In the genomic region with DNA sequence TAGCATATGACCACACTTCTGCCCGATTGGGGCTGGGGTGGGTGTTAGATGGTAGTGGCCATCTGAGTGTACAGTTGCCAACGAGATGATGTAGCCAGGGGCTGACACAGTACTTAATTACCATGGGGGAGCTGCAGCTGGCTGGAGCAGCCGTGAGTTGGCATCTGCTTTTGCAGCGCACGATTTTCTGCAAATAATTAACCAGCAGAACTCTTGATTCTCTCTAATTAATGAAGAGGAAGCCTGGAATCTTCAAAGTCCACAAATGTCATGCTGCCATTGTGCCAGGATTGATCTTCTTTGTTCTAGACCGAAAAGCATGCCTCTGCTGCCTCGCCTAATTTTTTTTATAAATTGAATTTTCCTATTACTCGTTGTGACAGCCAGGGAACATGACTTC, we compare ENCODE assay signal across 9 mouse cellular contexts. TPM values are rescaled to one million over a fixed set of nuclear protein-coding genes. Genes with fewer than 3 reads are reported as not detected.
DNase-seq lines count a peak whose midpoint lies in the region; ATAC-seq and TF ChIP-seq lines count a peak whose summit lies in the region.
"Had no signal": no experiment of that assay in that cellular context is flagged by ENCODE, and none has a peak within 500 bp of the region (broad histone marks: within the 10 kb centered on the region; RNA-seq: fewer than 3 reads in every experiment).

No protein-coding gene starts in this region.

- no peak for TF ChIP-seq POLR2A in lung, adult 2 months (IDR thresholded peaks at IDR 0.05; ENCODE audit: borderline replicate concordance, extremely low read depth, low read depth, low read length)

- no peak overlapping the region for H3K4me2 ChIP-seq in midbrain, embryonic 11.5 days
- H3K4me2 ChIP-seq in hindbrain, postnatal 0 days (ENCODE audit: low read depth, low read length) = no peak overlapping the region
- no peak overlapping the region for H3K4me2 ChIP-seq in stomach, postnatal 0 days (replicated peaks; ENCODE audit: low read depth)

- no peak overlapping the region for H3K9ac ChIP-seq in midbrain, embryonic 11.5 days (ENCODE audit: low read length)
- H3K9ac ChIP-seq in hindbrain, postnatal 0 days (replicated peaks; ENCODE audit: low read length) = no peak overlapping the region
- H3K9ac ChIP-seq in stomach, postnatal 0 days (ENCODE audit: low read length) = no peak overlapping the region

- TF ChIP-seq EP300 in stomach, postnatal 0 days (optimal IDR thresholded peaks at IDR 0.05) = no peak

- no peak for TF ChIP-seq CTCF in hindbrain, postnatal 0 days (IDR thresholded peaks at IDR 0.05; ENCODE audit: low read depth)
- TF ChIP-seq CTCF in stomach, postnatal 0 days (IDR thresholded peaks at IDR 0.05; ENCODE audit: low read depth) = no peak
- no peak for TF ChIP-seq CTCF in lung, adult 2 months (IDR thresholded peaks at IDR 0.05; ENCODE audit: insufficient read depth, low read length)
- no peak for TF ChIP-seq CTCF in left cerebral cortex, adult 2 months (IDR thresholded peaks at IDR 0.05)

- no peaks in the 10 kb centered on the region for H3K9me3 ChIP-seq in midbrain, embryonic 11.5 days (ENCODE audit: control insufficient read depth, low read length)
- H3K9me3 ChIP-seq in midbrain, embryonic 10.5 days (replicated peaks) = no peaks in the 10 kb centered on the region
- no peaks in the 10 kb centered on the region for H3K9me3 ChIP-seq in hindbrain, postnatal 0 days (ENCODE audit: low read length)
- no peaks in the 10 kb centered on the region for H3K9me3 ChIP-seq in stomach, postnatal 0 days (ENCODE audit: control insufficient read depth, low read length)

- WGBS in midbrain, embryonic 11.5 days = 69% methylated on average over 8 of the region's 8 CpGs
- WGBS in midbrain, embryonic 10.5 days = 62% methylated on average over 8 of the region's 8 CpGs
- 12% methylated on average over 8 of the region's 8 CpGs for WGBS in hindbrain, postnatal 0 days
- WGBS in stomach, postnatal 0 days = 38% methylated on average over 8 of the region's 8 CpGs
- 47% methylated on average over 8 of the region's 8 CpGs for WGBS in lung, adult 2 months

- H3K4me3 ChIP-seq in midbrain, embryonic 11.5 days (ENCODE audit: low read depth, low read length) = no peak overlapping the region
- no peak overlapping the region for H3K4me3 ChIP-seq in midbrain, embryonic 10.5 days
- no peak overlapping the region for H3K4me3 ChIP-seq in hindbrain, postnatal 0 days (ENCODE audit: low read length)
- H3K4me3 ChIP-seq in stomach, postnatal 0 days (ENCODE audit: low read depth, low read length) = no peak overlapping the region
- H3K4me3 ChIP-seq in lung, adult 2 months (replicated peaks; ENCODE audit: extremely low read depth, low read depth, low read length) = no peak overlapping the region
- H3K4me3 ChIP-seq in left cerebral cortex, adult 2 months = no peak overlapping the region

- peaks cover 4% of the 10 kb centered on the region; the same call in 1 of the 2 replicates for H3K4me1 ChIP-seq in midbrain, embryonic 11.5 days (ENCODE audit: control insufficient read depth, insufficient read depth, low read length)
- H3K4me1 ChIP-seq in midbrain, embryonic 10.5 days = peaks cover 25% of the 10 kb centered on the region
- peaks cover 8% of the 10 kb centered on the region for H3K4me1 ChIP-seq in hindbrain, postnatal 0 days (ENCODE audit: insufficient read depth, low read length)
- H3K4me1 ChIP-seq in stomach, postnatal 0 days (replicated peaks; ENCODE audit: control insufficient read depth, insufficient read depth) = peaks cover 5% of the 10 kb centered on the region; the same call in 1 of the 2 replicates
- H3K4me1 ChIP-seq in lung, adult 2 months (ENCODE audit: control insufficient read depth, insufficient read depth, low read length) = peaks cover 13% of the 10 kb centered on the region

- peak; percentile 45; the same call in 1 of the 2 replicates for ATAC-seq in midbrain, embryonic 11.5 days (ENCODE audit: low FRiP score)
- ATAC-seq in hindbrain, postnatal 0 days = peak; percentile 68; the same call in 1 of the 2 replicates
- no peak for ATAC-seq in stomach, postnatal 0 days (ENCODE audit: low FRiP score, low TSS enrichment)
- ATAC-seq in megakaryocyte progenitor cell, adult 5-6 weeks (replicated peaks; ENCODE audit: poor library complexity) = no peak
- ATAC-seq: CD4-positive, CD25-positive, alpha-beta regulatory T cell, adult 4 months had no signal

- no peaks in the 10 kb centered on the region for H3K36me3 ChIP-seq in midbrain, embryonic 11.5 days (ENCODE audit: control insufficient read depth, insufficient read depth, low read length)
- H3K36me3 ChIP-seq in midbrain, embryonic 10.5 days = no peaks in the 10 kb centered on the region
- H3K36me3 ChIP-seq in hindbrain, postnatal 0 days (ENCODE audit: insufficient read depth, low read length) = no peaks in the 10 kb centered on the region
- H3K36me3 ChIP-seq in stomach, postnatal 0 days (ENCODE audit: control insufficient read depth, insufficient read depth, low read length) = no peaks in the 10 kb centered on the region

- no peaks in the 10 kb centered on the region for H3K27me3 ChIP-seq in midbrain, embryonic 11.5 days (ENCODE audit: control insufficient read depth, insufficient read depth, low read length)
- peaks cover 7% of the 10 kb centered on the region; the same call in 1 of the 2 replicates for H3K27me3 ChIP-seq in midbrain, embryonic 10.5 days (ENCODE audit: low read depth, poor library complexity, severe bottlenecking)
- no peaks in the 10 kb centered on the region for H3K27me3 ChIP-seq in hindbrain, postnatal 0 days (ENCODE audit: insufficient read depth, low read length)
- no peaks in the 10 kb centered on the region for H3K27me3 ChIP-seq in stomach, postnatal 0 days (ENCODE audit: control insufficient read depth, insufficient read depth, low read length)

- no peak overlapping the region for H3K27ac ChIP-seq in midbrain, embryonic 11.5 days (ENCODE audit: low read depth, low read length)
- H3K27ac ChIP-seq in midbrain, embryonic 10.5 days (replicated peaks) = no peak overlapping the region
- no peak overlapping the region for H3K27ac ChIP-seq in hindbrain, postnatal 0 days
- no peak overlapping the region for H3K27ac ChIP-seq in stomach, postnatal 0 days (replicated peaks)
- no peak overlapping the region for H3K27ac ChIP-seq in left cerebral cortex, adult 2 months

- no peak for DNase-seq in midbrain, embryonic 11.5 days (ENCODE audit: low spot score, missing footprints)
- DNase-seq in midbrain, embryonic 10.5 days (ENCODE audit: low spot score) = no peak
- DNase-seq in hindbrain, postnatal 0 days (ENCODE audit: low spot score) = peak; percentile 53
- peak; percentile 71 to 82 for DNase-seq in kidney, postnatal 36 days
- DNase-seq in stomach, postnatal 0 days (ENCODE audit: low spot score) = peak; percentile 15
- no peak for DNase-seq in lung, adult 2 months
- DNase-seq in left cerebral cortex, adult 2 months (ENCODE audit: extremely low spot score in 1 of 2, low spot score in 2 of 2) = no peak

- intact Hi-C loops in left cerebral cortex, adult 2 months (cut with DNase I) = no loop called here

RNA-seq across cellular contexts. Expression of gene Itgb6, which starts 8.6 kb away (rescaled TPM):
- polyA plus RNA-seq in midbrain, embryonic 11.5 days (2014; fragmentation: Nextera tagmentation; extraction: Ambion mirVana) = 0.28 and 0.40 TPM in 2 replicates
- polyA plus RNA-seq in midbrain, embryonic 10.5 days (2016; fragmentation: Nextera tagmentation; extraction: Ambion mirVana) = 0.36 and 0.51 TPM in 2 replicates
- 0.05 and 0.97 TPM in 2 replicates for total RNA-seq in hindbrain, postnatal 0 days (2014; rRNA removed)
- polyA plus RNA-seq in hindbrain, postnatal 0 days (2015; fragmentation: Nextera tagmentation; extraction: Ambion mirVana) = 0.08 TPM in 2 replicates
- polyA plus RNA-seq in stomach, postnatal 0 days (2015; fragmentation: Nextera tagmentation; extraction: Ambion mirVana) = 8.5 and 8.6 TPM in 2 replicates
- 22.8 and 28.9 TPM in 2 replicates for polyA plus RNA-seq in lung, adult 2 months (2012; rRNA removed)
- not detected for total RNA-seq in left cerebral cortex, adult 2 months (2021)
- 0.12 and 0.17 TPM in 2 replicates for total RNA-seq in megakaryocyte progenitor cell, adult 5-6 weeks (2015)
- total RNA-seq in megakaryocyte progenitor cell, adult 5-6 weeks (2017) = not detected in 2 replicates

Comparison
In these comparisons a context has a peak if more than half of its experiments do, and no peak if none do; other contexts are left out.
1. ATAC-seq: peak in midbrain, embryonic 11.5 days (single experiment) and hindbrain, postnatal 0 days (single experiment); none in stomach, postnatal 0 days (single experiment) and megakaryocyte progenitor cell, adult 5-6 weeks (single experiment).
2. DNase-seq: peak in hindbrain, postnatal 0 days (single experiment), kidney, postnatal 36 days (2 of 2) and stomach, postnatal 0 days (single experiment); none in midbrain, embryonic 11.5 days (single experiment), midbrain, embryonic 10.5 days (single experiment), lung, adult 2 months (single experiment) and left cerebral cortex, adult 2 months (0 of 2).